Mouse (Mus musculus) right cerebral cortex, adult 2 months (tissue): Measurements from ENCODE around the gene Klk8.
A peak's percentile ranks its signal among the peaks of the same experiment; 100 is the strongest.

Source experiments
- DNase-seq, 2 experiments: peaks; one replicate each; pipeline ENCODE4 v3.0.0; 2021 to 2022; ENCODE audit warnings: low spot score in 2 of 2

The Klk8 gene

DNA sequence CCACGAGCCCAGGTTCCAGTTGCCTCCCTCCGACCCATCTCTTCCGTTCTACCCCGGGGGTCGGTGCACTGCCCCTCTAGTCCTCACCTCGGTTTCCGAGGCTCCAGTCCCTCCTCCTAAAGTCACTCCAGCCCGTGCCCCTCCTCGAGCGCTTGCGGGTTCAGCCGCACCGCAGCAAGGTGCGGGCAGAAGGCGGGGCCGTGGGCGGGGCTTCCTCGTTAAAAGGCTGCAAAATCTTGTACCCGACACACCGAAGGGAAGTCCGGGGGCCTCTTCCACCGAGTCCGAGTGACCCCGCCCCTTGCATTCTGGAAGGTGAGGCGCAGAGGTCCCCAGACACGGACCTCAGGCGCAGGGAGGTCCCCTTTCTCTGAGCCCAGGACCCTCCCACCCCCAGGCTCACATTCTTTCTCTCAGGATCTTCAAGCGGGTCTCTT, at the start of gene Klk8:
TSS of gene Klk8 (plus strand) at position 245 of the 437 bp plus-strand sequence.
- no peak for DNase-seq

DNA sequence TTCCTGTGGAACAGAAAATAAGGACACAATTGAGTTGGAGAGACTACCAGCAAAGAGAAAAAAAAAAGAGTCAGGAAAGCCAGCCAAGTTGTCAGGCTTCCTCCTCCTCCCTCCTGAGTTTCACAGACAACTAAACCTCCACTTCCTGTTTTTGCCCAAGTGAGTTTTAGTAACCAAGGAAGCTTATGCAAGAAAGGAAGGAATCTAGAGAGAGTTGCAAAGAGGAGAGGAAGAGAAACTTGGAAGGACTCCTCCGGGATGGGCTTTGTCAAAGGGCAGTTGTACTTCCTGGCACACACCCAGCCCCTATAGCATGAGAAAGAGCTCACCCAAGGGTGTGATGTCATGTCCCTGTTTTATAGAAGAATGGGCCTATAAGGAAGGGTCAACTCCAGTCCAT, 49.6 kb upstream of the Klk8 start:
- peak; percentile 7 to 15 for DNase-seq

DNA sequence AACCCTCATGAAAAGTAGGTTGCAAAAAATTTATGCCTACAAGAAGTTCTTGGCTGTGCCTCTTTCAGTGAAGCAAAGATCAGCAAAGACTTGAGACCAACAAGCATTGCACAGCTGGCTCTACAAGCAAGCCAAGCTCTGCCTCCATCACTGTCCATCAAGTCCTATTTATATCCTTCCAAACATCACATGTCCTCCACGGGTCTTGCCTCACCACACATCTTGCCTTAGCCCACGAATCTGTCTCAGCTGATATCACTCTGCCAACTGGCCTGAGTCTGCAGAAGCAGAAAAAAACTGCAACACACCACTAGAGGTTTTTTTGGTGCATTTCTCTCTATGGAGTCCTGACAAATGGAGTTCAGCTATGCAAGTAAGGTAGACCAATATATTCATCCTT, 44.6 kb upstream of the Klk8 start:
- no peak for DNase-seq

DNA sequence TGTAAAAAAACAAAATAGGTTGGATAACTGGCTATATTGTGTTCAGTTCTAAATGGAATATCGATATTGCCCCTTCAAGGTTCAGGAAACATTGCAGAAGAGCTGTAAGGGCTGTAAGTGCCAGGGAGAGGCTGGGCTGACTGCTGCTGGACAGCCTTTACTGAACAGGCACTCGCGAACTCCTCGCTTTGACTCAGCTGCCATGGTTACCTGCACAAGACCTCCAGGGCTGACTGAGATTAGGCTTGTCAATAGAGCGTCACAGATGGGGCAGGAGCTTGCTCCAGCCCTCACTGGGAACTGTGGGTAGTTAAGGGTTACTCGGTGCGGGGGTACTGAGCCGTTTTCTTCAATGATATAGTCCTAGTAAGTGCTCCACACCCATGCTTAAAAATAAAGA, 30.9 kb upstream of the Klk8 start:
- DNase-seq: no peak

DNA sequence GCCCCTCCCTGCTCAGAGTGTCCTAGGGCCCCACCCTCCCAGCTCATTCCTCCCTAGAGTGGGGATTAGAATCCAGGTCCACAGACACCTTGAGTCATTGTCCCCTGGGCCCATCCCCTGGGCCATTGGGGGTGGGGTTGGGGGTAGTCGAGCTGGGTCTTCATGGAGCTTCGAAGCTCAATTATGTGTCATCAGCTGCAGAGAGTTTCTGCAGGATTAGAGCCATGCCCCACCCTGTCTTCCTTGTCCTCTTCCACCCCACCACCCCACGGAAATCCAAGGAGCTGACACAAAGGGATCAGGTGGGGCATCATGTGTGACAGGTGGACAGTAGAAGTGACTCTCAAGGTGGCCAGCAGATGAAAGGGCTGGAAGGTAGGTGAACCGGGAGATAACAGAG, 28.8 kb upstream of the Klk8 start, which contains the start of gene Klk12:
TSS of gene Klk12 (plus strand) at position 301 of the 400 bp plus-strand sequence.
- DNase-seq: no peak

DNA sequence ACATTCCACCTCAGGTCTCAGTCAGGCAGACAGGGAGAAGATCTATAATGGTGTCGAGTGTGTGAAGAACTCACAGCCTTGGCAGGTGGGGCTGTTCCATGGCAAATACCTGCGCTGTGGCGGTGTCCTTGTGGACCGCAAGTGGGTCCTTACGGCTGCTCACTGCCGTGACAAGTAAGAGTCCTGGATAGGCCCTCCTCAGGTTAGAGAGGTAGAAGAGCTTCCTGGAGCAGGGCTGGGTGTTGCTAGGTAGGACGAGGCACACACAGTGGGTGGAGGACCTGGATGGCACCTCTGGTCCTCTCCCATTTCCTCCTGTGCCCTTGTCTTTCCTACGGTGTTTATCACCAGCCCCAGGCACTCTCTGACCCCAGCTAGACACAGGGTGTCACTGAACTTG, 27.7 kb upstream of the Klk8 start:
- no peak for DNase-seq

DNA sequence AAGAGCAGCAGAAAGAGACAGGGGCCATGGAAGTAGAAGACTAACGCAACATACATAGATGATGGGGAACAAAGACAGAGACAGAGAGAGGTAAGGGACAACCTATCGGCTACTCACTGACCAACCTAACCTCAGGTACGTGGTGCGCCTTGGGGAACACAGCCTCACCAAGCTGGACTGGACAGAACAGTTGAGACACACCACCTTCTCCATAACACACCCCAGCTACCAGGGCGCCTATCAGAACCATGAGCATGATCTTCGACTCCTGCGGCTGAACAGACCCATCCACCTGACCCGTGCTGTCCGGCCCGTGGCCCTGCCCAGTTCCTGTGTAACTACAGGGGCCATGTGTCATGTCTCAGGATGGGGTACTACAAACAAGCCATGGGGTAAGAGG, 26.7 kb upstream of the Klk8 start:
- no peak for DNase-seq

DNA sequence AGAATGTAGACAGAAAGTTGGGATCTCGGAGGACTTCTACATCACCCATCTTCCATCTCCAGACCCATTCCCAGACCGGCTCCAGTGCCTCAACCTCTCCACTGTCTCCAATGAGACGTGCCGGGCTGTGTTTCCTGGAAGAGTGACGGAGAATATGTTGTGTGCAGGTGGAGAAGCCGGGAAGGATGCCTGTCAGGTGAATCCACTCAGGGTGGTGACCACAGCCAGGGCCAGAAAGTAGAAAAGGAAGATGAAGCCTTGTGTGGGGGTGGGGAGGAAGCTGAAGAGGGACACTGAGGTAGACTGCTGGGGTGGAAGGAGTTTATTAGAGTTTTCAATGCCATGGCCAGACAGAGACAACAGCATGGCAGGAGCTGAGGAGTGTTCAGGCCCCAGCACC, 25.5 kb upstream of the Klk8 start:
- no peak for DNase-seq

DNA sequence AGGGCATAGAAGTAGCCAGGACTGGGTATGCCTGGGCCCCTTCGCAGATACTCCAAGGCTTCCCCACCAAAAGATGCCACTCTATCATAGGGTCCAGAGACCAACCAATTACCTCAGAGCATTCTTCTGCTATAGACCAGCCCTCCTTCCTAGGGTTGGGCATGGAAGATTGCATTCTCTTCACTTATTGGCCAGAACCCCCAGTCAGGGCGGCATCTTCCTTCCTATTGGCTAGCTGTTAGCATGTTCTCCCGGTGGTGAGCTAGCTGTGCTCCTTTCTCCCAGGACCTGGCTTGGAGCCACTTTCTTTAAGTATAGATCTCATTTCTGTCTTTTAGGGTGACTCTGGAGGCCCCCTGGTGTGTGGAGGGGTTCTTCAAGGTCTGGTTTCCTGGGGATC, 24.5 kb upstream of the Klk8 start:
- no peak for DNase-seq

DNA sequence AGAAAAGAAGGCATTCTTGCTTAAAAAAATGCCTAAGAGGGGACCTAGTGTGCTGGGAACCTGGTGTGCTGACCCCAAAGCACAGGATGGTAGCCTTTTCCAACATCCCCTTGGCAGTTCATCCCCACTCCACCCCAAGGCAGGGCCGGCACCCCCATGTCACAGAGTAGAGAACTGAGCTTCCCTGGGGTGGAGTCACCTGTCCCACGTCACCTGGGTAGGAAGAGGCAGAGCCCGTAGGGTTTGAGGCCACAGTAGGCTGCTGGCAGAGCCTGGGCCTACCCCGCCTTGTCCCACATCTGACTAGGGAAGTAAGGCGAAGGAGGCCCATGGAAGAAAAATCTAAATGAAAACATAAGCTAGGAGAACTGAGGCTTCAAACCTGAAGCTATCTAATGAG, 23.0 kb upstream of the Klk8 start, which contains the start of gene Klk11:
TSS of gene Klk11 (plus strand) at position 241 of the 400 bp plus-strand sequence.
- no peak for DNase-seq

DNA sequence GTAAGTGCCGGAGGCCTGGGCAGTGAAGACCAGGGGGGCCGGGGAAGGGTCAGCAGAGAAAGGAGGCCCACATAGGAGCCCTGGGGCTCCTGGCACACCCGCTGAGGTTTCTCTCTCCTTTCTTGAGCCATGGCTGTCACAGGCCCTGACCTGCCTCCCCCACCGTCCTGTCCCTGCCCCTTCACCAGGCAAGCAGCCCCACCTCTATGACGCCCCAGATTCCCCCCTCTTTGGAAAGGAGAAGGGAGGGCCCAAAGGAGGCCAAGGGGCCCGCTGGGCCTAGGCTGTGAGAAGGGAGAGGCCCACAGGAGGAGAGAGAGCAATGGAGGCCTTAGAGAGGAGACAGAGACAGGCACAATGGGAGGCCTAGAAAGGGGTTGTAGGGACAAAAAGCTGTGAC, 22.6 kb upstream of the Klk8 start:
- no peak for DNase-seq

DNA sequence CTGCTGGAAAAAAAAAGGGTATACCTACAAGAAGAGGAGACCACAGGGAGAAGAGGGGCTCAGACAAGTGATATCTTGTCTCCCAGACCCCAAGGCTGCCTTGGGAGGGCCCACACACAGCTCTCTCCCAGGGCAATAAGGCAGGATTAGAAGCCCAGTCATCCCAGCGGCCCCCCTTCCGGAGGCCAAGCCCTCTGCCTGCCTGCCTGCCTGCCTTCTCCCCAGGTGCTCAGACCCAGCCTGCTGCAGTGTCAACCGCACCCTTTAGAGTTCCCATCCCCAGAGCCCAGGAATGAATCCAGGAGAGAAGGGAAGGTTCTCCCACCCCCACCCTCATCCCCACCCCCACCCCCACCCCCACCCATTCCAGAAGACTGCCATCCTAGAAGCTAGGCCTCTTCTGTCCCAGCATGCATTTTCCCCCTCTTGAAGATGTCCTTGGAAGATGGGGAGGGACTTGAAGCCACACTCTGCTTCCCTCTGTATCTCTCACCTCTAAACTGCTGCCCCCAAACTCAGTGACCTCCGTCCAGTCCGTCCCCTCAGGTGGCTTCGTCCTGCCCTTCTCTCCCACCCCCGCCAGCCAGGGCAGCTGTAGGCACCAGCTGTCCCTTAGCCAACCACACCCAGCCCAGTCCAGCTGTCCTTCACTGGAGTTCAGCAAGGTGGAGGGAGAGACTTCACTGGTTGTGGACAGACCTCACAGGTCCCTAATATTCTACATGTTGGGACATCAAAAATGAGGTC, 21.9 kb upstream of the Klk8 start:
- DNase-seq: no peak

DNA sequence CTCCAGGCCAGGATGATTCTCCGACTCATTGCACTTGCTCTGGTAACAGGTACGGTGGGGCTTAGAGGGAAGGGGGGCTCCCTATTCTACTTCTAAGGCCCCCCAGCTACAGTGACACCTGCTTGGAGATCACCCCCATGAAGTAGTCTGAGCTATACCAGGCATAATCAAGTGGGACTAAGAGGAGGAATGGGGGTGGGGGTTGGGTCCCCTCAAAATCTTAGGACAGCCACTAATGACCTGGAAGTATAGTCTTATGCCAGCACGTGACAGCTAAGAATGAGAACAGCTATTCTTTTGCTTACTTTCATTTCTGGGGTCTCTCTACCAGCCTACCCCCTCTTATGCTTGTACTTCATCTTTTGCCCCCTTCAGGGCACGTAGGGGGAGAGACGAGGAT, 20.9 kb upstream of the Klk8 start:
- no peak for DNase-seq

DNA sequence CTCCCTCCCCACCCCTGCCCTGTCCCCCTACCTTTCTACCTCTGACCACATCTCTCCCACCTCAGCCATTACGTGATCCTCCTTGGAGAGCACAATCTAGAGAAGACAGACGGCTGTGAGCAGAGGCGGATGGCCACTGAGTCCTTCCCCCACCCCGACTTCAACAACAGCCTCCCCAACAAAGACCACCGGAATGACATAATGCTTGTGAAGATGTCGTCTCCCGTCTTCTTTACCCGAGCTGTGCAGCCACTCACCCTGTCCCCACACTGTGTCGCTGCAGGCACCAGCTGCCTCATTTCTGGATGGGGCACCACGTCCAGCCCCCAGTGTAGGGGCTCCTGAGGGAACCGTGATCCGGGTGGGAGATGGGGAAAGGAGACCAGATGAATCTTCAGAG, 20.0 kb upstream of the Klk8 start:
- no peak for DNase-seq

DNA sequence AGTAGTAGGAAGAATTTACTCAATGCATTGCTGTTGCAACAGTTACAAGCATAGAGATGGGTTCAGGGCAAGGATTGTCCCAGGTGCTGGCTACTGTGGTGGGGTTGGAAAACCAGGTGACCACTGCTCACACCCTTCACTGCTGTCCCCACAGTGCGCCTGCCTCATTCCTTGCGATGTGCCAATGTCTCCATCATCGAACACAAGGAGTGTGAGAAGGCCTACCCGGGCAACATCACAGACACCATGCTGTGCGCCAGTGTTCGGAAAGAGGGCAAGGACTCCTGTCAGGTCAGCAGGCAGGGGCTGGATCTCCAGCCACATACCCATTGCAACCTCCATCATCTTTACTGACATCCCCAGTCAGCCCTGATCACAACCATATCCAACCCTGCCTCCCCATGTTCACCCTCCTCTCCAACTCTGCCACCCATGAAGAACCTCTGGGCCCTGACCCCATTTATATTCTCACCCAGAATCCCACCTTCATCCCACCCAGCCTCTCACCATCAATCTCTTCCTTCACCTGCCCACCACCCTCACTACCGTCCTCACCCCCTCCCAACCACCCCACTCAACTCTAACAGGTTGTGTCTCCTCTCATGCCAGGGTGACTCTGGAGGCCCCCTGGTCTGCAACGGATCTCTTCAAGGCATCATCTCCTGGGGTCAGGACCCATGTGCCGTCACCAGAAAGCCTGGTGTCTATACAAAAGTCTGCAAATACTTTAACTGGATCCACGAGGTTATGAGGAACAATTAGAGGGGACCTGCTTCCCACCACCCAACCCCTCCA, 19.0 kb upstream of the Klk8 start:
- no peak for DNase-seq

DNA sequence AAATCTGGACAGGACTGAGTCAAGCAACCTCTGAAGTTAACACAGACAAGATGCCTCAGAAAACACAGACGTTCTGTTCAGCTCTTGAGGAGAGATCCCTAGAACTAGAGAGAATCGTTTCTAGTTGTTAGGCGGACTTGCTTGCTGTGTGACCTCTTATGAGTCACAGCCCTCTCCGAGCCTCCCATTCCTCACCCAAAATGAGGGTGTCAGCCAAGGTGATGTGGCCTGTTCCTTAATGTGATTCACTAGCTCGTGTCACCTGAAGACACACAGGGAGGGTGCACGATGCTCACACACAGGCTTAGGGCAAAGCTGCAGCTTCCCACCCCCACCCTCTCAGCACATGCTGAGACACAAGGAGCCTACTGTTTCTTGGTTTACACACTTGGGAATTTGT, 17.1 kb upstream of the Klk8 start:
- no peak for DNase-seq

DNA sequence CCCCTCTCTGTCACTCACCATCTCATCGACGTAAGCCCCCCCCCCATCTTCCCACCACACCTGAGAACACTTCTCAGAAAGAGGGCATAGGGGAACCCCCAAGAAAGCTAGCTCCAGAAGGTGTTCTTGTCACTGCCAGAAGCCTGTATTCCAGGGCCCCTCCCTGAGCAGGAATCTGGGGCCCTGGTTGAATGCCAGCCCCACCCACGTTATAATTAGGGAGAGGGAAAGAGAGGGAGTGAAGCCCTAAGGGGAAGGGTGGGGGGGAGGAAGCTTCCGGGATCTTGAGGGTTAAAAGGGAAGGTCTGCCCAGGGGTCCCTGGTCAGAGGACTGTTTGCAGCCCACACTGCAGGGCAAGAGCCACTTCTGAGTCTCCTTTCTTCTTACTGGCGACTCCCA, 16.6 kb upstream of the Klk8 start, which contains the start of gene Klk10:
TSS of gene Klk10 (plus strand) at position 290 of the 400 bp plus-strand sequence.
- no peak for DNase-seq

DNA sequence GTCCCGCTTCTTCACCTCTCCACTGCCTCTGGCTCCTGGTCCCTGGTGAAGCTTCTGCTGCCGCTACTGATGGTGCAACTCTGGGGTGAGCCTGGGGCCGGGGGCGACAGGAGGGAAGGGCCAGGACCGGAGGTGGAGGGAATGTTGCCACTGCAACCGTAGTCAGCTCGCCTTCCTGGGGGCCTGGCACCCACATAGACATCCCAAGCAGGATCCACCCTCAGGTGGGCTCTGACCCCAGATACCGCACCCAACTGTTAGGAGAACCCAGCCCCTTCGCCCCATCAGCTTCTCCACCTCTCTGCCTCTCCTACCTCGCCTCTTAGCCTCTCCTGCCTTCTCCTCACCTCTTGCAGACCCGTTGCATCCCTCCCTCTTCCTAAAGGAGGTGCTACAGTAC, 15.8 kb upstream of the Klk8 start:
- DNase-seq: no peak

DNA sequence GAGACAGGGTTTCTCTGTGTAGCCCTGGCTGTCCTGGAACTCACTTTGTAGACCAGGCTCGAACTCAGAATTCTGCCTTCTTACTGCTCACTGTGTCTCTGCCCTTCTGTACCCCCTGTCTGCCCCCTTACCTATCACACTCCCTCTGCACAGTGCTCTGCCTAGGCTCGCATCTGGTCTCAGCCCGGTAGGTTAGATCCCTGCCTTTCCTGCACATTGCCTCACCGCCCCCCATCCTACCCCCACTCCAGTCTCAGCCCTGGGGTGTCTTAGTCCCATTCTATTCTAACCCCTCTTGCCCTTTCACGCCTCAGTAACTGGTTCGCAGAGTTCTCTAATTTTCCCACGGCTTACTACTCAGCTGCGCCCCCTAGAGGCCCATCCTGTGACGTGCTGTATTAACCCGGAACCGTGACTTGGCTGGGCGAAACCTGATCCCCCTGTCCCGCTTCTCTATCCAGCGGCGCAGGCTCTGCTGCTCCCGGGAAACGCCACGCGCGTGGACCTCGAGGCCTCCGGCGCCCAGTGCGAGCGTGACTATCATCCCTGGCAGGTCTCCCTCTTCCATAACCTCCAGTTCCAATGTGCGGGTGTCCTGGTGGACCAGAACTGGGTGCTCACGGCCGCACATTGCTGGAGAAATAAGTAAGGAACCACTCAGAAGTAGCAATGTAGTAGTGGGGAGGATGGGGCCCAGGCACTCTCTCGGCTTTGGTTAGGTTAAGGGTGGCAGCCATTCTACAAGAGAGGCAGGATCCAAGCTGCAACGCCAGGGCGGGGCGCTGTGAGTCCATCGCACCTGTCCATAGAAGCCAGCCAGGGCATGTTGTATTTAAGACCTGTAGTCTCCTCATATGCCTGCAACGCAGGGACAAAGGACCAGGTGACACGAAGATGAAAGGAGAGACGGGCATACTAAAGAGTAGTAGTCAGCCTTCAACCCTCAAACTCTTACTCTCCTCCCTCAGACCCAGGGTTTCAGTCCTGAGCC, 14.8 kb upstream of the Klk8 start:
- DNase-seq: peak; percentile 72 to 74

DNA sequence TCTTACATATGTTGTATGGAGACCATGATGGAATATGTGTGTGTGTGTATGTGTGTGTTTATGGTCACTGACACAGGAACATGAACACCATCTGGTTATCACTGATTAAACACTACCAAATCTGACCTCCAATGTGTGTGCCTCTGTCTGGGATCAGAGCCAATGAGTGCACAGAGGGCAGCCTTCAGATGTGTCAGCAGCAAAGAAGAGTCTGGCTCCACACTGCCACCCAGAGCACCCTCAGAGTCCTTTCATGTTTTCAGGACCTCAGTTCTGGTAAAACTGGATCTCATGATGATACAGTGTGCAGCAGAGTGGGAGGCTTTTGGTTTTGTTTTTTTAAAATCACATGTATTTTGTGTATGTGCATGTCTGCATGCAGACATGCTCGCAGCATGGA, 12.1 kb upstream of the Klk8 start:
- no peak for DNase-seq

DNA sequence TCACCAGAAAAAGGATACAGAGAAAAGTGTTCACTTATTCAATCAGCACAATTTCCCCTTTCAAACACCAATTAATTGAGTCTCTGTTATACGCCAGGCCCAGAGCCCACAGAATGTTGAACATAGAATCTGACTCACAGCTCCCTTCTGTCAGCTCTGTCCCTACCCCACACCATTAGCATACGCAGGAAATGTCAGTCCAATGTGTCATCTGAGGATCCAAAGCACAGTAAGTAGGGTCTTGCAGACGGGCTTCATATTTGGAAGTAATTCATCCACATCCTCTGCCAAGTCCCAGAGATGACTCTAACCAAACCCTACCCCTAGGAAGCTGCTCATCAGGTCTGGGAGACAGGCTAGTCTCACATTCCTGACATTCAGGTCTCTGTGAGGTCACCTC, 9.3 kb upstream of the Klk8 start:
- no peak for DNase-seq

DNA sequence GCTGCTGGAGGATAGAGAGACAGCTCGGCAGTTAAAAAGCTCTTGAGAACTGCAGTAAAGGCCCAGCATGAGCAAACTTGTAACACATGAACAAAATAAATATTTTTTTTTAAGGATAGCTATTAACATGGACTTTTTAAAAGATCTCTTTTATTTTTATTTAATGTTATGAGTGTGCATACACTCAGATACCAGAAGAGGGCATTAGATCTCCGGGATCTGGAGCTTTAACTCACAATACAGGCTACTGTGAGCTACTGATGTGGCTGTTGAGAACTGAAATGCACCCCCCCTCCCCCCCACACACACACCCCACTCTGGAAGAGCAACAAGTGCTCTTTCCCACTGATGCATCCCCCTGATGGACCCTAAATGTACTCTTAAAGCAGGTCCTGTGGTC, 8.1 kb upstream of the Klk8 start:
- DNase-seq: no peak
